Mouse (Mus musculus) CH12.LX (cell line): ENCODE results near the gene Trim7. TPM values are rescaled to one million over a fixed set of nuclear protein-coding genes. Genes with fewer than 3 reads are reported as not detected.

Experiments
- DNase-seq: peaks from one replicate; pipeline ENCODE4 v3.0.0-alpha.2; 2013; ENCODE audit errors: extremely low read depth
- H3K27ac ChIP-seq: 2 replicates; pipeline ENCODE4 v1.5.1; 2012; ENCODE audit warnings: low read depth, mild to moderate bottlenecking, control low read depth, moderate library complexity; ENCODE audit not compliant: insufficient read depth
- H3K27me3 ChIP-seq: replicated peaks from 2 replicates; pipeline ENCODE3; 2012; ENCODE audit warnings: inconsistent platforms
- H3K36me3 ChIP-seq, 2 experiments: replicated peaks in 1 of 2; 2 replicates each; pipeline versions ENCODE3 to v1.6.1; 2012; ENCODE audit warnings: inconsistent platforms in 1 of 2, low read length in 1 of 2, mild to moderate bottlenecking in 1 of 2, mixed read lengths in 1 of 2, moderate library complexity in 1 of 2; ENCODE audit not compliant: control insufficient read depth in 1 of 2, insufficient read depth in 1 of 2
- H3K4me1 ChIP-seq, 2 experiments: 2 replicates each; pipeline ENCODE4 v1.6.1; 2012; ENCODE audit warnings: inconsistent platforms in 1 of 2, moderate library complexity in 1 of 2; ENCODE audit not compliant: insufficient read depth in 2 of 2, control insufficient read depth in 1 of 2
- H3K4me2 ChIP-seq: 2 replicates; pipeline ENCODE4 v1.6.1; 2012; ENCODE audit warnings: low read depth, mild to moderate bottlenecking, control low read depth; ENCODE audit not compliant: poor library complexity, insufficient read depth, severe bottlenecking
- H3K4me3 ChIP-seq, 3 experiments: fragments of 150-350 bp in 1 of 3; sonication (generic) in 1 of 3; replicated peaks in 1 of 3; 2 replicates each; pipeline versions ENCODE3 to v1.5.1; 2011 to 2012; ENCODE audit warnings: low read depth in 2 of 3, low read length in 2 of 3, mild to moderate bottlenecking in 2 of 3, moderate library complexity in 2 of 3, control low read depth in 1 of 3, improper control_type of control experiment in 1 of 3, inconsistent platforms in 1 of 3, mixed read lengths in 1 of 3; ENCODE audit not compliant: poor library complexity in 1 of 3
- H3K79me2 ChIP-seq: replicated peaks from 2 replicates; pipeline ENCODE4 v1.6.1; 2012; ENCODE audit warnings: mild to moderate bottlenecking, moderate library complexity; ENCODE audit not compliant: control insufficient read depth, poor library complexity, insufficient read depth, severe bottlenecking; ENCODE audit errors: extremely low read depth
- H3K9ac ChIP-seq: 2 replicates; pipeline ENCODE4 v1.6.1; 2012; ENCODE audit warnings: low read depth, mild to moderate bottlenecking, control low read depth, moderate library complexity; ENCODE audit not compliant: insufficient read depth
- H3K9me3 ChIP-seq: replicated peaks from 2 replicates; pipeline ENCODE3; 2012; ENCODE audit warnings: low read length, inconsistent platforms, mixed read lengths
- BHLHE40 ChIP-seq: IDR thresholded peaks from 2 replicates; pipeline ENCODE4 v1.6.1; 2011; ENCODE audit warnings: mild to moderate bottlenecking, low read depth, low read length, improper control_type of control experiment
- CTCF ChIP-seq, 2 experiments: IDR thresholded peaks in 1 of 2; conservative IDR thresholded peaks in 1 of 2; 2 replicates each; pipeline ENCODE4 v1.5.1; 2011 to 2012; ENCODE audit warnings: low read depth in 2 of 2, low read length in 2 of 2, improper control_type of control experiment in 1 of 2, inconsistent platforms in 1 of 2, mild to moderate bottlenecking in 1 of 2, moderate library complexity in 1 of 2
- E2F4 ChIP-seq: IDR thresholded peaks from 2 replicates; pipeline ENCODE4 v1.6.1; 2011; ENCODE audit warnings: low read depth, low read length, improper control_type of control experiment; ENCODE audit not compliant: insufficient replicate concordance
- ELF1 ChIP-seq: IDR thresholded peaks from 2 replicates; pipeline ENCODE4 v1.6.1; 2014; ENCODE audit warnings: low read depth, mild to moderate bottlenecking, inconsistent platforms, low read length, improper control_type of control experiment
- EP300 ChIP-seq: IDR thresholded peaks from 2 replicates; pipeline ENCODE4 v1.6.1; 2011; ENCODE audit warnings: low read length, improper control_type of control experiment
- IRF4 ChIP-seq: IDR thresholded peaks from 2 replicates; pipeline ENCODE4 v1.6.1; 2014; ENCODE audit warnings: low read depth, mild to moderate bottlenecking, inconsistent platforms, low read length, improper control_type of control experiment
- JUN ChIP-seq: IDR thresholded peaks from 2 replicates; pipeline ENCODE4 v1.6.1; 2011; ENCODE audit warnings: low read depth, mild to moderate bottlenecking, low read length, improper control_type of control experiment, moderate library complexity; ENCODE audit not compliant: insufficient read depth
- JUND ChIP-seq: conservative IDR thresholded peaks from 2 replicates; pipeline ENCODE4 v1.6.1; 2011; ENCODE audit warnings: low read depth, low read length, improper control_type of control experiment
- MAFK ChIP-seq: IDR thresholded peaks from 2 replicates; pipeline ENCODE4 v1.6.1; 2011; ENCODE audit warnings: low read length, improper control_type of control experiment; ENCODE audit not compliant: insufficient replicate concordance
- MAZ ChIP-seq: IDR thresholded peaks from 2 replicates; pipeline ENCODE4 v1.6.1; 2012; ENCODE audit warnings: low read depth, mild to moderate bottlenecking, inconsistent platforms, low read length, improper control_type of control experiment, moderate library complexity
- MEF2A ChIP-seq: IDR thresholded peaks from 2 replicates; pipeline ENCODE4 v1.6.1; 2014; ENCODE audit warnings: low read depth, mild to moderate bottlenecking, inconsistent platforms, low read length, improper control_type of control experiment, borderline replicate concordance
- MXI1 ChIP-seq: IDR thresholded peaks from 2 replicates; pipeline ENCODE4 v1.6.1; 2011; ENCODE audit warnings: mild to moderate bottlenecking, low read depth, low read length, improper control_type of control experiment
- RAD21 ChIP-seq: IDR thresholded peaks from 2 replicates; pipeline ENCODE4 v1.6.1; 2011; ENCODE audit warnings: low read depth, mild to moderate bottlenecking, low read length, improper control_type of control experiment, moderate library complexity
- SIN3A ChIP-seq: IDR thresholded peaks from 2 replicates; pipeline ENCODE4 v1.6.1; 2012; ENCODE audit warnings: low read length, improper control_type of control experiment, inconsistent platforms
- TBP ChIP-seq: conservative IDR thresholded peaks from 2 replicates; pipeline ENCODE4 v1.6.1; 2011; ENCODE audit warnings: low read depth, low read length, improper control_type of control experiment
- TCF12 ChIP-seq: IDR thresholded peaks from 2 replicates; pipeline ENCODE4 v1.6.1; 2014; ENCODE audit warnings: low read depth, mild to moderate bottlenecking, inconsistent platforms, low read length, improper control_type of control experiment
- USF1 ChIP-seq: IDR thresholded peaks from 2 replicates; pipeline ENCODE4 v1.6.1; 2014; ENCODE audit warnings: low read depth, mild to moderate bottlenecking, inconsistent platforms, low read length, improper control_type of control experiment
- ZC3H11A ChIP-seq: IDR thresholded peaks from 2 replicates; pipeline ENCODE4 v1.6.1; 2012; ENCODE audit warnings: low read depth, mild to moderate bottlenecking, inconsistent platforms, low read length, improper control_type of control experiment
- ZKSCAN1 ChIP-seq: IDR thresholded peaks from 2 replicates; pipeline ENCODE4 v1.6.1; 2012; ENCODE audit warnings: low read depth, inconsistent platforms, low read length, improper control_type of control experiment, borderline replicate concordance
- dilution Hi-C: fragments of 300-500 bp; cut with MboI; formaldehyde crosslinking; loops from 2 replicates; pipeline ENCODE4 v1.14.3; 2020; ENCODE audit warnings: low sequenced_read_pairs; ENCODE audit not compliant: extremely low pct_unique_long_range_greater_than_20kb, extremely low pct_ligation_motif_present
- in situ Hi-C: fragments of 300-500 bp; cut with MboI; formaldehyde crosslinking; loops from 3 replicates; pipeline ENCODE4 v1.14.3; 2019; ENCODE audit warnings: low sequenced_read_pairs, low pct_ligation_motif_present, low pct_unique_long_range_greater_than_20kb, mixed read lengths
- polyA plus RNA-seq: library from polyadenylated mRNA; unstranded; fragments of >175 nt; gene quantifications from 2 replicates; pipeline ENCODE4 v1.2.1, GENCODE M21; 2012; ENCODE audit warnings: low read depth; ENCODE audit not compliant: insufficient read length
- total RNA-seq, 2 experiments: library from RNA; depleted of rRNA; stranded (reverse); fragments of 300-350 nt in 1 of 2; fragments of >200 nt in 1 of 2; gene quantifications; 2 replicates each; pipeline ENCODE4 v1.2.3; 2012 to 2014

Gene Trim7
- total and polyA plus RNA-seq, 3 experiments = 9.2 to 34.6 (median 15.1) TPM

- H3K4me2 ChIP-seq = no peak overlapping the region
- H3K9me3 ChIP-seq = no peaks in the 10 kb centered on the region
- H3K79me2 ChIP-seq = peaks cover 12% of the 10 kb centered on the region
- no peaks in the 10 kb centered on the region for H3K27me3 ChIP-seq
- peaks cover 25 to 48% of the 10 kb centered on the region in 2 experiments for H3K36me3 ChIP-seq
- no peak overlapping the region for H3K9ac ChIP-seq
- H3K27ac ChIP-seq = no peak overlapping the region
- peaks cover 0 to 15% of the 10 kb centered on the region in 2 experiments; a peak in 2 of 4 replicates for H3K4me1 ChIP-seq
- dilution Hi-C loops (no loop called here), in situ Hi-C loops (loop anchor here (25.0 kb wide), 2 partner anchors 277 to 548 kb away; partner anchors contain the start of gene Olfr1389)
- no peak overlapping the region for H3K4me3 ChIP-seq
- TF ChIP-seq USF1 = no peak
- TF ChIP-seq MEF2A = no peak
- no peak for TF ChIP-seq MAZ
- no peak for TF ChIP-seq SIN3A
- no peak for TF ChIP-seq IRF4
- no peak for TF ChIP-seq MAFK
- TF ChIP-seq ZKSCAN1 = no peak
- TF ChIP-seq CTCF (conservative IDR thresholded peaks at IDR 0.05 in 1 of 2, IDR thresholded peaks at IDR 0.05 in 1 of 2; ENCODE audit: low read depth in 2 of 2, low read length in 2 of 2) = no peak
- no peak for TF ChIP-seq MXI1
- TF ChIP-seq BHLHE40 = no peak
- no peak for TF ChIP-seq EP300
- no peak for TF ChIP-seq RAD21
- TF ChIP-seq ZC3H11A = no peak
- TF ChIP-seq, all 38 proteins: peak for 0
- DNase-seq = no peak
Measured at GRCm38 (mm10) chr11:48863808-48864207, 37.9 kb downstream of the Trim7 start.

DNA sequence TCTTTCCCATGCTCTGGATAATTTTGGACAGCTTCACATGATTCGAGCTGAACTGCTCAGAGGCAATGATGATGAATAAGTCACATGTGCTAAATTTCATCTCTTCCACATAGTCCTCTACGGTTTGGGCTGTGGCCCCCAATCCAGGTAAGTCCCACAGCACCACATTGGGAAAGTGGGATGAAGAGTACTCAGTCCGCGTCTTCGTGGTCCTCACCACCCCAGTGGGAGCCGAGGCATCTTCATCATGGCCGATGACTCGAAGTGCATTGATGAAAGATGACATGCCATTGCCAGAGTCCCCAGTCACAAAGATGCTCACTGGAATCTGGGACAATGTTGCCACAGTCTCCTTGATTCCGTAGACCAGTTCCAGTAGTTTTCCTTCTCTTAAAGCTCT lies 40.5 kb downstream of the Trim7 start:
- H3K27ac ChIP-seq = no peak overlapping the region
- H3K4me1 ChIP-seq = peaks cover 0 to 27% of the 10 kb centered on the region in 2 experiments; a peak in 2 of 4 replicates
- dilution Hi-C loops = no loop called here
- in situ Hi-C loops = loop anchor here (25.0 kb wide), 2 partner anchors 279 to 546 kb away; partner anchors contain the start of gene Olfr1389
- no peak overlapping the region for H3K4me3 ChIP-seq
- H3K79me2 ChIP-seq = peaks cover 25% of the 10 kb centered on the region
- no peak overlapping the region for H3K4me2 ChIP-seq
- peaks cover 25 to 48% of the 10 kb centered on the region in 2 experiments for H3K36me3 ChIP-seq
- no peaks in the 10 kb centered on the region for H3K27me3 ChIP-seq
- no peaks in the 10 kb centered on the region for H3K9me3 ChIP-seq
- DNase-seq = no peak
- TF ChIP-seq JUN = no peak
- TF ChIP-seq TBP = no peak
- TF ChIP-seq SIN3A = no peak
- TF ChIP-seq ELF1 = no peak
- no peak for TF ChIP-seq JUND
- TF ChIP-seq E2F4 = no peak
- no peak for TF ChIP-seq TCF12
- no peak overlapping the region for H3K9ac ChIP-seq
